Mouse (Mus musculus): ENCODE results near the gene Cstad.

GRCm38 (mm10) chr2:30553851-30554540 lies 40.8 kb upstream of the Cstad start:
- no peak for TF ChIP-seq CTCF (IDR thresholded peaks at IDR 0.05; ENCODE audit: extremely low read depth, insufficient read depth, insufficient read length, insufficient replicate concordance)
- no peak for TF ChIP-seq POLR2A (IDR thresholded peaks at IDR 0.05; ENCODE audit: low read depth, low read length)
